Mouse (Mus musculus) ES-Bruce4 (cell line): ENCODE data around the gene Ttc24. TPM values are rescaled to one million over a fixed set of nuclear protein-coding genes. Genes with fewer than 3 reads are reported as not detected.

ENCODE experiments used
- H3K27ac ChIP-seq: 2 replicates; pipeline ENCODE4 v1.5.1; 2012; ENCODE audit warnings: low read length, inconsistent platforms; ENCODE audit not compliant: insufficient read depth
- H3K27me3 ChIP-seq: 2 replicates; pipeline ENCODE4 v1.6.1; 2012; ENCODE audit warnings: mild to moderate bottlenecking, low read length, inconsistent platforms; ENCODE audit not compliant: control insufficient read depth, poor library complexity, insufficient read depth, severe bottlenecking
- H3K36me3 ChIP-seq: 2 replicates; pipeline ENCODE4 v1.6.1; 2012; ENCODE audit warnings: inconsistent platforms, mild to moderate bottlenecking, low read length, moderate library complexity; ENCODE audit not compliant: control insufficient read depth, poor library complexity, insufficient read depth, severe bottlenecking
- H3K4me1 ChIP-seq: one replicate; pipeline ENCODE4 v1.8.1; 2011; ENCODE audit warnings: low read length; ENCODE audit not compliant: control insufficient read depth, insufficient read depth
- H3K4me3 ChIP-seq: 2 replicates; pipeline ENCODE4 v1.5.1; 2011; ENCODE audit warnings: low read depth, mild to moderate bottlenecking, low read length
- H3K9ac ChIP-seq: 2 replicates; pipeline ENCODE4 v1.6.1; 2012; ENCODE audit warnings: low read depth, mild to moderate bottlenecking, inconsistent platforms; ENCODE audit not compliant: poor library complexity, severe bottlenecking
- H3K9me3 ChIP-seq: replicated peaks from 2 replicates; pipeline ENCODE4 v1.6.1; 2012; ENCODE audit warnings: mild to moderate bottlenecking, low read length, inconsistent platforms; ENCODE audit not compliant: control insufficient read depth, poor library complexity, insufficient read depth, severe bottlenecking
- CTCF ChIP-seq: IDR thresholded peaks from one replicate; pipeline ENCODE4 v1.8.1; 2011; ENCODE audit warnings: low read depth, low read length
- EP300 ChIP-seq: IDR thresholded peaks from 2 replicates; pipeline ENCODE4 v1.6.1; 2011; ENCODE audit warnings: low read depth, low read length; ENCODE audit not compliant: insufficient read depth
- POLR2A ChIP-seq: IDR thresholded peaks from one replicate; pipeline ENCODE4 v1.8.1; 2011; ENCODE audit warnings: low read length; ENCODE audit not compliant: insufficient read depth
- polyA plus RNA-seq: library from polyadenylated mRNA; stranded (reverse); fragments of >200 nt; gene quantifications from 2 replicates; pipeline ENCODE4 v1.2.4, GENCODE M21; 2011; ENCODE audit warnings: low read depth; ENCODE audit not compliant: missing spikeins, insufficient read depth, insufficient read length

Ttc24 gene
- polyA plus RNA-seq, 1 experiment: not detected

GRCm38 (mm10) chr3:88057030-88057429, 21.1 kb downstream of the Ttc24 start:
- Histone ChIP-seq H3K9me3 (no peaks in the 10 kb centered on the region), H3K4me1 (no peaks in the 10 kb centered on the region), H3K36me3 (peaks cover 19% of the 10 kb centered on the region), H3K27me3 (no peaks in the 10 kb centered on the region), H3K4me3 (no peak overlapping the region), H3K9ac (no peak overlapping the region), H3K27ac (no peak overlapping the region)
- no peak for TF ChIP-seq EP300
- no peak for TF ChIP-seq POLR2A
- no peak for TF ChIP-seq CTCF

- Histone ChIP-seq H3K9me3 (no peaks in the 10 kb centered on the region), H3K4me1 (no peaks in the 10 kb centered on the region), H3K27ac (no peak overlapping the region), H3K9ac (no peak overlapping the region), H3K36me3 (peaks cover 16% of the 10 kb centered on the region; the same call in 1 of the 2 replicates), H3K27me3 (no peaks in the 10 kb centered on the region), H3K4me3 (no peak overlapping the region)
- no peak for TF ChIP-seq CTCF
- no peak for TF ChIP-seq POLR2A
- no peak for TF ChIP-seq EP300
These were observed 28.6 kb downstream of the Ttc24 start for GRCm38 (mm10) chr3:88049532-88049931.

DNA sequence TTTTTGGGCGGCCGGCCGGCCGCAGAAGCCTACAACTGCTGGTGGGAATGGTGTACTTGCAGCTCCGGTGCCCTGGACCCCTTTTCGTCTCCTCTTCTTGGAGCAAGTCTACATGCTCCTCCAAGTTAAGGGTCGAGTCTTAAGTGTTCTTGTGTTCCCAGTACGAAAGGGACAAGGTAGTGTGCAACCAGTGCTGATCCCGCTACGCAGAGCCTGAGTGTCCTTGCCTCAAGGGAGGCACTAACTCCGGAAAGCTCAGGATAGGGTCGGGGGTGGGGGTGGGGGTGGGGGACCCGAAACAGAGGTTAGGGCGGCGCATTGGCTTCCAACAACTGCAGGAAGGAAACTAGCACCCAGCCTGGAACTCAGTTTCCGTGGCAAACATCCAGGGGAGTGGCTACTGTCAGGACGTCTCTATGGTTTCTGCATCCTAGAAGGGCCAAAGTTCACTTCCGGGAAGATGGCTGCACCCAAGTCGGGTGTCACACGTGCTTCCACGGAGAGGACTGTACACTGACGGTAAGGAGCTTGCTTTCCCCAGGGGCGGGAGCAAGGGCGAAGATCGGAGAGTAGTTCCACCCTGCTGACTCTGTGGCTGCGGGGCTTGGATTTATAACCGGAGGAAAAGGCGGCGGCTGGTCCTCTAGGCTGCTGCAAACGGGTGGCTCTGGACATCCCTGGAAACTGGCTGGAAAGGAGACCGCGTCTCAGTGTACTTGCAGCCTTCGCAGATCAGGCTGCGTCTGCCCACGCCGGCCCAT, 35.3 kb downstream of the Ttc24 start, which contains the start of gene Gpatch4:
TSS of gene Gpatch4 (plus strand) at position 448 of the 761 bp plus-strand sequence.
- H3K4me3 ChIP-seq: peak within 1 kb of the TSS; percentile 93
- H3K27me3 ChIP-seq: no peaks in the 10 kb centered on the region
- H3K4me1 ChIP-seq: no peaks in the 10 kb centered on the region
- TF ChIP-seq EP300: peak; percentile 33; the same call in 1 of the 2 replicates
- TF ChIP-seq POLR2A: peak; percentile 53
- no peak for TF ChIP-seq CTCF
- peak within 1 kb of the TSS; percentile 60 for H3K9ac ChIP-seq
- H3K9me3 ChIP-seq: no peaks in the 10 kb centered on the region
- H3K27ac ChIP-seq: no peak within 1 kb of the TSS
- H3K36me3 ChIP-seq: no peaks in the 10 kb centered on the region

GRCm38 (mm10) chr3:88035561-88036293, 42.4 kb downstream of the Ttc24 start:
- no peak for TF ChIP-seq POLR2A
- TF ChIP-seq EP300: no peak
- TF ChIP-seq CTCF: no peak
- Histone ChIP-seq H3K27ac (no peak overlapping the region), H3K36me3 (no peaks in the 10 kb centered on the region), H3K4me1 (peaks cover 3% of the 10 kb centered on the region), H3K9ac (no peak overlapping the region), H3K9me3 (no peaks in the 10 kb centered on the region; the same call in 1 of the 2 replicates), H3K27me3 (no peaks in the 10 kb centered on the region), H3K4me3 (no peak overlapping the region)

GRCm38 (mm10) chr3:88033506-88033905, 44.6 kb downstream of the Ttc24 start:
- H3K36me3 ChIP-seq: no peaks in the 10 kb centered on the region
- TF ChIP-seq POLR2A: no peak
- TF ChIP-seq CTCF: no peak
- no peak for TF ChIP-seq EP300
- peaks cover 3% of the 10 kb centered on the region for H3K4me1 ChIP-seq
- no peak overlapping the region for H3K4me3 ChIP-seq
- no peaks in the 10 kb centered on the region; the same call in 1 of the 2 replicates for H3K9me3 ChIP-seq
- H3K9ac ChIP-seq: no peak overlapping the region
- no peak overlapping the region for H3K27ac ChIP-seq
- H3K27me3 ChIP-seq: no peaks in the 10 kb centered on the region
